Mouse (Mus musculus): ENCODE results near the gene Zfp771. TPM values are rescaled to one million over a fixed set of nuclear protein-coding genes. Genes with fewer than 3 reads are reported as not detected.
A peak's percentile ranks its signal among the peaks of the same experiment; 100 is the strongest.
"Not testable (repeated sequence)": the region's sequence is repeated elsewhere in the genome, so short reads cannot be mapped to it uniquely, and the experiment has no call there.

Gene Zfp771
- polyA plus RNA-seq, 1 experiment from 2014 or later: 73.7 TPM

DNA sequence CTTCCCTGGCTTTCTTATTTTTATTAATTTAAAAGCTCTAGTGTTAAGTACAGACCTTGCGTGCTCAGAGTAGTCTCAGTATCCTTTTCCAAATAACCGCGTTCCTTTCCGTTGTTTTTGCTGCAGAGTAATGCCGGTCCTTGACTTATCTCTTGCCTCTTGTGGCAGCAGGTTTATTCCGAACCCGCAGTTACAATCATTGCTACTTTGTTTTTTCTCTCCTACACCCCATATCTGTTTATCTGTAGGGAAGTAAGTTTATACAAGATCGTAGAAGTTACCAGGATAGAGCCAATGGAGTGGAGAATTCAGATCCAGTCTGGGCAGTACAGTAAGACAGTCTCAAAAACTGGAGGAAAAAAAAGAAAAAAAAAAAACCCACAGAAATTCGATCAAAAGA is 10.3 kb upstream of the Zfp771 start:
- 2% methylated on average over 9 of the region's 9 CpGs for WGBS

DNA sequence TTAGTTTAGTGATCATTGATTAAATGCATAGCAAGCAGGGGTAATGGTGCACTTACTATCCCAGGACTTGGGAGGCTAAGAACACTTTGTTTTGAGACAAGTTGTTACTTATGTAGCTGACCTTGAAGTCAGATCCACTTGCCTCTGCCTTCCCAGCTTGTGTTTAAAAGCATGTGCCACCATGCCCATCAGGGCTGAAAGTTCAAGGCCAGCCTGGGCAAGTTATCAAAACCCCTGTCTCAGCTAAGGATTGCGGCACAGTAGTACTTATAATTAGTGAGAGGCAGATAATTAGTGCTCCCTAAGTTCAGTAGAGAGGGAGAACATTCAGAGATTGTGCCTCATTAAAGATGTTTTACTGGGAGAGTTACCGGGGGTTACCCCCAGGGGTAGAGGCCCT is 9.3 kb upstream of the Zfp771 start:
- Histone ChIP-seq H3K4me3 (replicated peaks) (no peak overlapping the region), H3K36me3 (peaks cover 58% of the 10 kb centered on the region)

More for the DNA sequence above, 10.3 kb upstream of the Zfp771 start:
- peak overlapping the region; percentile 98 for H3K9ac ChIP-seq
- H3K27me3 ChIP-seq: no peaks in the 10 kb centered on the region
- peak overlapping the region; percentile 97 for H3K27ac ChIP-seq (replicated peaks)
- peaks cover 41% of the 10 kb centered on the region for H3K4me1 ChIP-seq
- peaks cover 59% of the 10 kb centered on the region for H3K36me3 ChIP-seq
- ATAC-seq (ENCODE audit: insufficient number of reproducible peaks, low FRiP score, low TSS enrichment, low read depth): no peak
- H3K4me3 ChIP-seq (replicated peaks): peak overlapping the region; percentile 98
- no peaks in the 10 kb centered on the region for H3K9me3 ChIP-seq (replicated peaks)
- peak overlapping the region; percentile 64 for H3K4me2 ChIP-seq (replicated peaks)

DNA sequence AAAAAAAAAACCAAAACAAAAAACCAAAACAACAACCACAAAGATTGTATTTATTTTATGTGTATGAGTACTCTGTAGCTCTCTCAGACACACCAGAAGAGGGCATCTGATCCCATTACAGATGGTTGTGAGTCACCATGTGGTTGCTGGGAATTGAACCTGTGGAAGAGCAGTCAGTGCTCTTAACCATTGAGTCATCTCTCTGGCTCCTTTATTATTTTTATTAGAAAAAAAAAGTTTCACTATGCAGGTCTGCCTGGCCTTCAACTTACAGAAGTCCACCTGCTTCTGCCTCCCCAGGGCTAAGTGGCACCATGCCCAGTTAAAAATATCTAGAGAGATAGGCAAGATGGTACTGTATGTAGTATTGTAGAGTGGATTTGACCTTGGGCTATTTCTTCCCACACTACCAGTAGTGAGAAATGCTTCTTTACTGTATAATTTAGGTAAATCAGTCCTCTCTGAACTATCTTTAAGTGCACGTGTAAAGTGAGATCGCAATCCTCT is 660 bp upstream of the Zfp771 start:
- peak overlapping the region; percentile 92 for H3K4me3 ChIP-seq (replicated peaks)
- peaks cover 27% of the 10 kb centered on the region for H3K4me1 ChIP-seq
- H3K9ac ChIP-seq: peak overlapping the region; percentile 68
- H3K4me2 ChIP-seq (replicated peaks): peak overlapping the region; percentile 50
- no peaks in the 10 kb centered on the region for H3K27me3 ChIP-seq
- no peaks in the 10 kb centered on the region for H3K9me3 ChIP-seq (replicated peaks)
- no peak for ATAC-seq (ENCODE audit: insufficient number of reproducible peaks, low FRiP score, low TSS enrichment, low read depth)
- peaks cover 27% of the 10 kb centered on the region for H3K36me3 ChIP-seq
- H3K27ac ChIP-seq (replicated peaks): peak overlapping the region; percentile 92
- WGBS: 24% methylated on average over 2 of the region's 2 CpGs

More for the DNA sequence above, 9.3 kb upstream of the Zfp771 start:
- peaks cover 31% of the 10 kb centered on the region for H3K4me1 ChIP-seq
- no peak overlapping the region for H3K9ac ChIP-seq
- H3K9me3 ChIP-seq (replicated peaks): no peaks in the 10 kb centered on the region
- WGBS: 86% methylated on average over 2 of the region's 2 CpGs
- H3K4me2 ChIP-seq (replicated peaks): no peak overlapping the region
- H3K27me3 ChIP-seq: no peaks in the 10 kb centered on the region
- ATAC-seq (ENCODE audit: insufficient number of reproducible peaks, low FRiP score, low TSS enrichment, low read depth): no peak
- no peak overlapping the region for H3K27ac ChIP-seq (replicated peaks)

DNA sequence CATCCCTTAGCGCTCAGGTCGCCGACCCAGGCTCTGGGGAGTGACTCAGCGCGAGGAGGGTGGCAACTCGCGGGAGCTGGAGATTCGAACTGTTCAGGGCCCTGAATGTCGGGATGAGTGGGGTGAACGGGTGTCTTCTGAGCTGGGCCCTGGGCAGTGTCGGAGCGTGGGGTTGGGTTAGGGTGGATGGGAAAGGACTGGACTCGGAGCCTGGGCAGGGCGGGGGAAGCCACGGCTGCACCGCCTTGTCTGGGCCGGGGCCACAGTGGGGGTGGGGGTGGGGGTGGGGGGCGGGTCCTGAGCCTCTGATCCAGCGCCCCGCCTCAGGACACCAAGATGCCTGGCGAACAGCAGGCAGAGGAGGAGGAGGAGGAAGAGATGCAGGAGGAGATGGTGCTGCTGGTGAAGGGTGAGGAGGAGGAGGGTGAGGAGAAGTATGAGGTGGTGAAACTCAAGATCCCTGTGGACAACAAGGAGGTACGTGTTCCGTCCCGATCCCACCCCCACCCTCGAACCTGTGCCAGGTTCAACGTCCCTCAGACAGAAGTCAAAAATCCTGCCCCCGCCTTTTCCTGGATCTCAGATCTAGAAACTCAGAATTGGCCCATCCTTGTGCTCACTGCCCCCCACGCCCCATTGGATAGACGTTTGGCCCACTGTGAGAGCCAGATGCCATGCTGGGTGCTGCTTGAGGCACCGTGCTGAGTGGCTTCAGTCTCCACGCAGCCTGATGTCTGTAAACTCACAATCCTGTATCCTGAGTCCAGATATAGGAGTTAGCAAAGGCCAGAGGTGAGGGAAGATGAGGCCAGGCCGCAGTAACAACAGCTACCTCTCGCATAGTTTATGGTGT is 810 bp downstream of the Zfp771 start:
- H3K27ac ChIP-seq (replicated peaks): peak overlapping the region; percentile 92
- H3K27me3 ChIP-seq: no peaks in the 10 kb centered on the region
- WGBS: 8% methylated on average over 33 of the region's 33 CpGs
- peaks cover 27% of the 10 kb centered on the region for H3K4me1 ChIP-seq
- H3K4me2 ChIP-seq (replicated peaks): peak overlapping the region; percentile 50
- ATAC-seq (ENCODE audit: insufficient number of reproducible peaks, low FRiP score, low TSS enrichment, low read depth): peak; percentile 81
- H3K4me3 ChIP-seq (replicated peaks): peak overlapping the region; percentile 92
- no peaks in the 10 kb centered on the region for H3K9me3 ChIP-seq (replicated peaks)
- H3K9ac ChIP-seq: peak overlapping the region; percentile 98
- peaks cover 25% of the 10 kb centered on the region for H3K36me3 ChIP-seq

DNA sequence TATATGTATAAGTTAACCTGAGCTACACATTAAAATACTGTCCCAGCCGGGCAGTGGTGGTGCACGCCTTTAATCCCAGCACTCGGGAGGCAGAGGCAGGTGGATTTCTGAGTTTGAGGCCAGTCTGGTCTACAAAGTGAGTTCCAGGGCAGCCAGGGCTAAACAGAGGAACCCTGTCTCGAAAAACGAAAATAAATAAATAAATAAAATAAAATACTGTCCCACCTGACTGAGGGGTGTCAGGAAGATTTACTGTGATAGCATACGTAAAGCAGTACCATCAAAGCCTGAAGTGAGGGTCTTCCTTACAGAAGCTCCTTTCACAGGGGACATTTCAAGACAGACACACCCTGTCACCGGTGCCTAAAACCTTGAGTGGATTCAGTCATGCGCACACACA is 6.4 kb downstream of the Zfp771 start:
- H3K9ac ChIP-seq; H3K27ac ChIP-seq (replicated peaks); ATAC-seq (ENCODE audit: insufficient number of reproducible peaks, low FRiP score, low TSS enrichment, low read depth); H3K4me2 ChIP-seq (replicated peaks); H3K27me3 ChIP-seq; H3K4me3 ChIP-seq (replicated peaks); H3K9me3 ChIP-seq (replicated peaks): not testable (repeated sequence)
- H3K36me3 ChIP-seq: peaks cover 32% of the 10 kb centered on the region
- WGBS: 90% methylated on average over 8 of the region's 8 CpGs
- H3K4me1 ChIP-seq: peaks cover 31% of the 10 kb centered on the region

DNA sequence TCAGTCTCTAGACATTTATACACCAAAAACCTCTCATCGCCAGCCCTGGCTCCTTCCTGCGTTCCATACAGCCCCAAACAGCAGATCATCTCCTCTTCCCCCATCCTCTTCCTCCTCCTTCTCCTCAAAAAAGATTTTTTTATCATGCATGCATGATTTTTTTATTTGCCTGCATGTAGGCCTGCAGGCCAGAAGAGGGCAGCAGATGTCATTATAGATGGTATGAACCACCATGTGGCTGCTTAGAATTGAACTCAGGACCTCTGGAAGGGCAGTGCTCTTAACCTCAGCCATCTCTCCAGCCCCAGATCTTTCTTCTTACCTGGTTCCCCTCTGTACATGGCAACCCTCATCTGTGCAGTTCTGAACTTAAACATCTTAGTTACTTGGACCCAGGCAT is 8.3 kb downstream of the Zfp771 start:
- no peak overlapping the region for H3K4me2 ChIP-seq (replicated peaks)
- 90% methylated on average over 2 of the region's 2 CpGs for WGBS
- no peak overlapping the region for H3K27ac ChIP-seq (replicated peaks)
- peaks cover 34% of the 10 kb centered on the region for H3K36me3 ChIP-seq
- no peaks in the 10 kb centered on the region for H3K27me3 ChIP-seq
- H3K4me3 ChIP-seq (replicated peaks): no peak overlapping the region
- H3K9ac ChIP-seq: no peak overlapping the region
- H3K9me3 ChIP-seq (replicated peaks): no peaks in the 10 kb centered on the region
- no peak for ATAC-seq (ENCODE audit: insufficient number of reproducible peaks, low FRiP score, low TSS enrichment, low read depth)
- H3K4me1 ChIP-seq: peaks cover 17% of the 10 kb centered on the region

DNA sequence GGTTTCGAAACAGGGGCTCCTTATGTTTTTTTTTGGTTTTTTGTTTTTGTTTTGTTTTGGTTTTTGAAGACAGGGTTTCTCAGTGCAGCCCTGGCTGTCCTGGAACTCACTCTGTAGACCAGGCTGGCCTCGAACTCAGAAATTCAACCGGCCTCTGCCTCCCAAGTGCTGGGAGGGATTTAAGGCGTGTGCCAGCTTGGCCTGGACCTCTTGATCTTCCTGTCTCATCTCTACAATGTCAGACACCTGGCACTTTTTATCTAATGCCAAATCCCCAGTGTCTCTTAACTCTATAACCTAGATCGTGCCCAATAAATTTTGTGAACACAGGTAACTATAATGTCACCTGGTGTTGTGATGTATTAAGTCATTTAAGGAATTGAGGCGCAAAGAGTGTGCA is 9.3 kb downstream of the Zfp771 start:
- peak overlapping the region; percentile 91 for H3K27ac ChIP-seq (replicated peaks)
- H3K27me3 ChIP-seq: no peaks in the 10 kb centered on the region
- H3K4me1 ChIP-seq: peaks cover 17% of the 10 kb centered on the region
- ATAC-seq (ENCODE audit: insufficient number of reproducible peaks, low FRiP score, low TSS enrichment, low read depth): no peak
- WGBS: 70% methylated on average over 6 of the region's 6 CpGs
- H3K9me3 ChIP-seq (replicated peaks): no peaks in the 10 kb centered on the region
- H3K36me3 ChIP-seq: peaks cover 25% of the 10 kb centered on the region; the same call in 1 of the 2 replicates
- peak overlapping the region; percentile 95 for H3K4me2 ChIP-seq (replicated peaks)
- H3K9ac ChIP-seq: peak overlapping the region; percentile 54; the same call in 1 of the 2 replicates
- peak overlapping the region; percentile 62 for H3K4me3 ChIP-seq (replicated peaks)

DNA sequence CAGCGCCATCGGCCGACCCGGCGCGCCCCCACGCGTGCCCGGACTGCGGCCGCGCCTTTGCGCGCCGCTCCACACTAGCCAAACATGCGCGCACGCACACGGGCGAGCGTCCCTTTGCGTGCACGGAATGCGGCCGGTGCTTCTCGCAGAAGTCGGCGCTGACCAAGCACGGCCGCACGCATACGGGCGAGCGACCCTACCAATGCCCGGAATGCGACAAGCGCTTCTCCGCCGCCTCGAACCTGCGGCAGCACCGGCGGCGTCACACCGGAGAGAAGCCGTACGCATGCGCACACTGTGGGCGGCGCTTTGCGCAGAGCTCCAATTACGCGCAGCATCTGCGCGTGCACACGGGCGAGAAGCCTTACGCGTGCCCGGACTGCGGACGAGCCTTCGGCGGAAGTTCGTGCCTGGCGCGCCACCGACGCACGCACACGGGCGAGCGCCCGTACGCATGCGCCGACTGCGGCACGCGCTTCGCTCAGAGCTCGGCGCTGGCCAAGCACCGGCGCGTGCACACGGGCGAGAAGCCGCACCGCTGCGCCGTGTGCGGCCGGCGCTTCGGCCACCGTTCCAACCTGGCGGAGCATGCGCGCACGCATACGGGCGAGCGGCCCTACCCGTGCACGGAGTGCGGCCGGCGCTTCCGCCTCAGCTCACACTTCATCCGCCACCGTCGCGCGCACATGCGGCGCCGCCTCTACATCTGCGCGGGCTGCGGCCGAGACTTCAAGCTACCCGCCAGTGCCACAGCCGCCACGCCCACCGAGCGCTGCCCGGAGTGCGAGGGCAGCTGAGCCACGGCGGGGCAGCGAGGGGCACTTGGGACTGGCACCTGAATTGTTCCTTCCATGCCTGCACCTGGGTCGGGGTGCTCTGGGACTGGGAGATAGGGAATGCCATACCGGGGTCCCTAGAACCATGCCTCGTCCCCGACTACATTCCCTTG is 10.0 kb downstream of the Zfp771 start:
- H3K36me3 ChIP-seq: peaks cover 25% of the 10 kb centered on the region; the same call in 1 of the 2 replicates
- H3K4me3 ChIP-seq (replicated peaks): peak overlapping the region; percentile 62
- H3K9me3 ChIP-seq (replicated peaks): no peaks in the 10 kb centered on the region
- peaks cover 20% of the 10 kb centered on the region for H3K4me1 ChIP-seq
- peak overlapping the region; percentile 91 for H3K27ac ChIP-seq (replicated peaks)
- peak overlapping the region; percentile 95 for H3K4me2 ChIP-seq (replicated peaks)
- WGBS: under 1% methylated on average over 136 of the region's 136 CpGs
- H3K27me3 ChIP-seq: no peaks in the 10 kb centered on the region
- peak; percentile 92 for ATAC-seq (ENCODE audit: insufficient number of reproducible peaks, low FRiP score, low TSS enrichment, low read depth)
- H3K9ac ChIP-seq: peak overlapping the region; percentile 68

DNA sequence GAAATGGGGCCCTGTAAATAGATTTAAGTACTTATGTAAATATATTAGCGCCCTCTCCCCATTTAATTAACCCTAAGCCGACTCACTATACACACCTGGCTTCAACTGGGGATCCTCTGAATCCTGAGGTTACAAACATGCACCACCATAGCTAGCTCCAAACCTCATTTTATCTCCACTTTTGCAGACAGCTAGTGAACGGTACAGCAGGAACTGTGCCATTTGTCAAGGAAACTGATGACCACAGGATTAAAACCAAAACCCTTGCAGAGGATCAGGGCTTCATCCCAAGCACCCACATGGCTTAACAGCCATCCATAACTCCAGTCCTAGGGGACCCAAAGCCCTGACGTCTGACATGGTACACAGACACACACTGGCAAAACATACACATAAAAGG is 10.9 kb downstream of the Zfp771 start:
- Histone ChIP-seq H3K9me3 (replicated peaks) (no peaks in the 10 kb centered on the region), H3K27ac (replicated peaks) (peak overlapping the region; percentile 91), H3K4me3 (replicated peaks) (peak overlapping the region; percentile 62), H3K27me3 (no peaks in the 10 kb centered on the region), H3K9ac (peak overlapping the region; percentile 68; the same call in 1 of the 2 replicates), H3K4me2 (replicated peaks) (peak overlapping the region; percentile 95), H3K36me3 (peaks cover 16% of the 10 kb centered on the region; the same call in 1 of the 2 replicates), H3K4me1 (peaks cover 29% of the 10 kb centered on the region)
- ATAC-seq (ENCODE audit: insufficient number of reproducible peaks, low FRiP score, low TSS enrichment, low read depth): no peak
- whole genome bisulfite sequencing: 27% methylated on average over 4 of the region's 4 CpGs

DNA sequence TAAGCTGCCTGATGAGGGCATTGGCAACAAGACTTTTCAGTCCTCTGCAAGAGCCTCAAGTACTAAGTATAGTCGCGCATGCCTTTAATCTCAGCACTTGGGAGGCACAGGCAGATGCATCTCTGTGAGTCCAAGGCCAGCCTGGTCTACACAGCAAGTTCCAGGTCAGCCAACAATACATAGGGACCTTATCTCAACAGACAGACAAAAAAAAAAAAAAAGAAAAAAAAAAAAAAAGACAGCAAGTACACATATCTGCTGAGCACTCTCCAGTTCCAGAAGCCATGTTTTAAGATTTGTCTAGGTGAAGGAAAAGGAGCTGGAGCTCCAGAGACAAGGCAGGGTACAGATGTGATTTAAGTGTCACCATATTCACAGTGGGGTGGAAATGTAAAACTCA is 11.9 kb downstream of the Zfp771 start:
- H3K4me3 ChIP-seq (replicated peaks): no peak overlapping the region
- H3K27ac ChIP-seq (replicated peaks): no peak overlapping the region
- H3K9me3 ChIP-seq (replicated peaks): no peaks in the 10 kb centered on the region
- no peaks in the 10 kb centered on the region for H3K27me3 ChIP-seq
- 90% methylated on average over 2 of the region's 2 CpGs for WGBS
- 0 out of 2 replicates have a peak, but pooled peaks cover 11% of the 10 kb centered on the region for H3K36me3 ChIP-seq
- peaks cover 32% of the 10 kb centered on the region for H3K4me1 ChIP-seq
- ATAC-seq (ENCODE audit: insufficient number of reproducible peaks, low FRiP score, low TSS enrichment, low read depth): no peak
- H3K4me2 ChIP-seq (replicated peaks): no peak overlapping the region
- H3K9ac ChIP-seq: no peak overlapping the region

DNA sequence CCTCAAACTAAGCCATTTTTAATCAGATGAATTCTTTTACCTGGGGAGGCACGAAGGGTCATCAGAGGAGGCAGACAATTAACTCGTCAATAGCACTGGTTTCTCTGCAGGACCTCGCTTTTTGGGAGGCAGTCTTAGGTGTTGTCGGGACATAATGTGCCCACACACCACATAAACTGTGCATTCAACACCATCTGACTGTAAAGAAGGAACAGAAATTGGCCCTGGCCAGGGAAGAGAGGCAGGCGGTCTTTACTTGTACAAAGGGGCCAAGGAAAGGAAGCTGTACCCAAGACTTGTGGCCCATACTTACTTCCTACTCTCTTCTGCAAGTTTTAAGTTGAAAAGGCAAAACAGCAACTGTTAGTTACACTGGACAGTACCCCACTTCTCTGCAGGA is 12.4 kb downstream of the Zfp771 start:
- Histone ChIP-seq H3K4me3 (replicated peaks) (no peak overlapping the region), H3K4me1 (peaks cover 36% of the 10 kb centered on the region), H3K27ac (replicated peaks) (no peak overlapping the region), H3K27me3 (no peaks in the 10 kb centered on the region), H3K9ac (no peak overlapping the region), H3K4me2 (replicated peaks) (no peak overlapping the region), H3K36me3 (0 out of 2 replicates have a peak, but pooled peaks cover 11% of the 10 kb centered on the region), H3K9me3 (replicated peaks) (no peaks in the 10 kb centered on the region)
- no peak for ATAC-seq (ENCODE audit: insufficient number of reproducible peaks, low FRiP score, low TSS enrichment, low read depth)
- WGBS: 89% methylated on average over 5 of the region's 5 CpGs

Data from embryonic facial prominence, embryonic 15.5 days (tissue).